Mouse (Mus musculus): ENCODE data around the gene Plaa.
"Not testable (repeated sequence)": the region's sequence is repeated elsewhere in the genome, so short reads cannot be mapped to it uniquely, and the experiment has no call there.

Plaa gene

DNA sequence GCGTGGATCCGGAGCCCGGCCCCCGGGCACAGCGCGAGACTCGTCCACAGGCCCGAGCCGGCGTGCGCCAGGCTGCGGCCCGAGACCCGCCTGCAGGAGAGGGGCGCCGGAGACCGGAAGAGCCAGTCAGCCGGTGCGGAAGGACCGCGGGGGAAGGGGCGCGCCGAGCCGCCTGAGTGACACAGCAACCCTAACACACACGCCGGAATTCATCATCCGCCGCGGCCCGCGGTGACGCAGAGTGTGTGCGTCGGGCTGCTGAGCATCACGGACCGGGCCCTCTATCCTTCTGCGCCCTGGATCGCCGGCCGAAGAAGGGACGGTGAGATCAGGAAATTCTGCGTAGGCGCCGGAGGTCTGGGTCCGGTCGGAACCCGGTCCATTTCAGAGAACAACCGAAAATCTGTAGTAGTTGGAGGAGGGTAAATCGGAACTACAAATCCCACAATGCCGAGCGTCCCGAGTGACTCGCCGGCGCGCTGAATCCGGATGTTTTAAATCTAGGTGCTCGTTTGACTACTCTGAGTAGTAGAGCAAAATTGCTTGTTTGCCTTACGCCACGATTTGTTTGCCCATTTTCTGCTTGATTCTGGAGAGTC, at the start of gene Plaa:
Gene Plaa (minus strand): TSS at position 214 of the 599 bp plus-strand sequence.
- in situ Hi-C loops (cut with MboI; ENCODE audit: unreplicated experiment in 2 of 2): no loop called here

DNA sequence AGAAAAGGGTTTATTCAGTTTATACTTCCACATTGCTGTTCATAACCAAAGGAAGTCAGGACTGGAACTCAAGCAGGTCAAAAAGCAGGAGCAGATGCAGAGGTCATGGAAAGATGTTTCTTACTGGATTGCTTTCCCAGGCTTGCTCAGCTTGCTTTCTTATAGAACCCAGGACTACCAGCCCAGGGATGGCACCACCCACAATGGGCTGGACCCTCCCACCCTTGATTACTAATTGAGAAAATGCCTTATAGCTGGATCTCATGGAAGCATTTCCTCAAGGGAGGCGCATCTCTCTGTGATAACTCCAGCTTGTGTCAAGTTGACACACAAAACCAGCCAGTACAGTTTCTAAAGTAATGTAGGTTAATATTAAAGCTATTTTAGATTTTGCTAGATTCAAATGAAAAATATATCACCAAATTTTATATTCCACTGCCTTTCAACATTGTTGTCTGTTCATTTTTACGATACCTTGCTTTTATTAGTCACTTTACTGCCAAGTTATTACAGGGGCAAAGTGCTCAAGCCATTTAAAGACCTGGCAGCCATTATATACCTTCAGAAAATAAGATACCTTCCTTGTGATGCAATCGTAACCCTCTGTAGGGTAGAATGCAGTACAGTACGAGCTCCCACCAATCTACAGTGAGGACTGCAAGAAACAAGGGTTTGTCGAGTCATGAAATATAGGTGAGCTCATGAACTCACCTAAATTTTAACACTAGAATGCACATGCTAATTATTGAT, 47.6 kb upstream of the Plaa start:
- in situ Hi-C loops (cut with MboI; ENCODE audit: unreplicated experiment in 2 of 2): not testable (repeated sequence)

DNA sequence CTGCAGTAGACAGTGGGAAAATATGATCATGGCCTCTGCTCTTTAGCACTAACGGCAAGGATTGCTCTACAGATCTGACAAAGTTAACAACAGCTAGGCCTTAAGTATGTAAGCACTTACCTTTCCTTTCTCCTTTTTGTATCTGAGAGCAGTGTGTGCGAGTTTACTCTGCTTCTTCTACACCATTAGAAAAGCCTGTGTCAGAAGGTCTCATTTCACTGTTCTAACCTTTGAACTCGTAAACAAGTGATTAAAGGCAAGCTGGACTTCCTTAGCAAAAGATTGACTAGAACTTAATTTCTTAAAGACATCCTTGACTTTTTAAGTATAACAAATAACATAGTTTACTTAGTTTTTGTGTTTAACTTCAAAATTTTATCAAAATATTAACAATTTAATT, 46.9 kb upstream of the Plaa start, which contains the start of gene Lrrc19:
Gene Lrrc19 (minus strand): TSS at position 225 of the 400 bp plus-strand sequence.
- in situ Hi-C loops (cut with MboI; ENCODE audit: unreplicated experiment in 2 of 2): no loop called here

DNA sequence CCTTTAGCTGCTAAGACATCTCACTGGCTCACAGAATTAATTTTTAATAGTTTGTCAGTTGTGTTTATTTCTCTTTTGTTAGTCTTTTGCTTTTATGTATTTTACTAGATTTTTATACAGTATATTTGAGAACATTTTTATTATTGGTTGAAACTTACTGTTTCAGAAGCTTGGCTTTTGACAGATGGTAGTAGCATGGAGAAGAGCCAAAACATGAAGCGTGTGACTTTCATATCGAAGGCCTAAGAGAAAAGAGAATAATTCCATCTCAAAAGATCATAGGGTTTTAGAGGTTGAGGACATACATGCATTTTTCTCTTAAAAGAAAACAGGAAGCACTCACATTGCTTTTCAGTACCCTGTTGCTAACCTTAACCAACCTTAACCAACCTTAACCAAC, 40.1 kb upstream of the Plaa start:
- in situ Hi-C loops (cut with MboI; ENCODE audit: unreplicated experiment in 2 of 2): no loop called here

DNA sequence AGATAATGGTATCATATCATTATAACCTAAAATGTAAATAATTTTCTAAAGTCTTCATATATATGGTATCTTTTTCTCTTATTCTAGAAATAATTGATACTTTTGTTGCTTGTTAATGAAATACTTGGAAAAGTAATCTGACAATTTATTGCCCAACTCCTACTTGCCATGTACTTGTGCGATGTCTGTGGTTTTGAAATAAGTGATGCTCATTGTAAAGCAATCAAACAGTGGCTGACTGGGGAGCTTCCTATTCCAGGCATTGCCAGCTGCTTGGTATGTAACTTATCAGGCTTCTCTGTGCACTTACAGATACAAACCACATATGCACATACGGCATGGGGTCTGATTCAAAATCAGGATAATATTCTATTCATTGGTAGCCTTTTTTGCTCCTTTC, 17.0 kb upstream of the Plaa start:
- in situ Hi-C loops (cut with MboI; ENCODE audit: unreplicated experiment in 2 of 2): no loop called here

DNA sequence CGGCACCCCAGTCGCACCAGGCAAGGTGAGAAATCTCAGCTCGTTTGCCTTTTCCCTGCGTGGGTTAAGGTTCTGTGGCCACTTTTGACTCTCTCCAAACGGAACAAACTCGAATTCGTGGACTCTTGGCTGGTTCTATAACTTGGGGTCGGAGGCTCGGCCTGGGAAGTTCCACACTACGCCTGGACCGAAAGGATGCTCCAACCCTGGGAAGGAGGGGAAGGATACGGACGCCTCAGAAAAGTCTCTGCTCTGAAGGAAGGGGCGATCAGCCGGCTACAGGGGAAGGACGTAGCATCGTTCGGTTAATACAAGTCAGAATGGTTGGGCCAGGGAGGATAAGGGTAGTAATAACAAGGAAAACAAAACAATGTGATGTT, 11.6 kb upstream of the Plaa start:
- in situ Hi-C loops (cut with MboI; ENCODE audit: unreplicated experiment in 2 of 2): no loop called here

DNA sequence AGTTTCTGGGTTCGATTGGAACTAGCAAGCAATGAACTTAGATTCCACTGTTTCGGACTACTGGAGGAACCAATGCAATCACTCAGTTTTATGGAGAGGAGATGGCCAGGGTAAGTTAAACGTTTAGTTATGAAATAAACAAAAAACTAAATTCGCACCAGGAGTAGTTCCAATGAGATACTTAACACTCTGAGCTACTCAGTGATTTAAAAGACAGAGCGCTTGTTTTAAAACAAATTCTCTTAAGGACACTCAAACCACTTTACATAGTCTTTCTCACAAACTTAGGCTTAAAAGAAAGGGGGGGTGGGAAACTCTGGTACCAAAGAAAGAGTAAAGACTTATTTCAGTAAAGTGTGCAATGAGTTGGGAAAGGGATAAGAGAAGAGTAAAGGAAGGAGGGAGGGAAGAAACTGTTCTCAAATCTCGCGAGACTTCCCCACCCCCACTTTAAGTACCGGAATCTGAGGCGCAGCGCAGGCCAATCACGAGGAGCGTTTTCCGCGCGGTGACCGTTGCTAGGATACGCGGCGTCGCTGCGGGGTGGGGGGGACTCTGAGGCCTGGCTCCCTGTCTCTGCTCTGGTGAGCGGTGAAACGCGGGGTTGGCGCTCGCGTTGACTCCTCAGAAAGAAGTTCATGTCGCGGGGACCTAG, 11.1 kb upstream of the Plaa start, which contains the start of gene Ift74:
Gene Ift74 (plus strand): TSS at position 520 of the 655 bp plus-strand sequence.
- in situ Hi-C loops (cut with MboI; ENCODE audit: unreplicated experiment in 2 of 2): no loop called here

DNA sequence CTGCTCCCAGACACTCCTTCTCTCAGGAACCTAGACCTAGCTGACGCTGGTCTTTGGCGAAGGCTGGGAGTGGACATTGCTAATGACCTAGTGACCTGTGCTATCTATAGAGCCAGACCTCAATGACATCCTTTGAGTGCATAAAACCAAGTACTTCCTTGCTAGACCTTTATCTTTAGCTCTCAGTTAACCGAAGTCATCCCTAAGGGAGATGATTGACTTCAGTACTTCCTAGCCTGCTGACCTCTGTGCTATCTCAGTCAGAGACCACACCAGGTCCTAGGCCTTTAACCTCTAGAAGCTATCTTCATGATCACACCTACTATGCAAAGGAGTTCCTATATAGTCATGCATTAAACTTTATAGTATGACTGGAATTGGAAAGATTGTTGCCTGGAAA, 7.3 kb upstream of the Plaa start:
- in situ Hi-C loops (cut with MboI; ENCODE audit: unreplicated experiment in 2 of 2): no loop called here

DNA sequence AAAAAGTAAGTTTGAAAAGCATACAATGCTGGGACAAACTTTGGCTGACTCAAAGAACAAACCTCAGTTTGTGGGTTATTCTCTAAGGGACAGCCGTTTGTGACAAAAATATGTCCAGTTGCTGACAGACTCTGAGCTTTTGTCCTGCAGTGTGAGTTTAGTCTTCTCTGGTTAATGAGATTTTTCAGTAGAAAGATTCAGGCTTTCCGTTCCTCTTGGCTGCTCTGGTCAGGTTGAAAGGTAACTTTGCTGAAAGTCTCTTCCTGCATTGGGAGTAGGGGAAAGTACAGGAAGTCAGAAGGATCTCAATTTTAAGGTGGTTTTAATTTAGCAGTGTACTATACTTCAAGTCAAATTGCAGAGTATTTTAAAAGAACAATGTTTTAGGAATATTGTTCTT, 2.5 kb upstream of the Plaa start:
- in situ Hi-C loops (cut with MboI; ENCODE audit: unreplicated experiment in 2 of 2): no loop called here

DNA sequence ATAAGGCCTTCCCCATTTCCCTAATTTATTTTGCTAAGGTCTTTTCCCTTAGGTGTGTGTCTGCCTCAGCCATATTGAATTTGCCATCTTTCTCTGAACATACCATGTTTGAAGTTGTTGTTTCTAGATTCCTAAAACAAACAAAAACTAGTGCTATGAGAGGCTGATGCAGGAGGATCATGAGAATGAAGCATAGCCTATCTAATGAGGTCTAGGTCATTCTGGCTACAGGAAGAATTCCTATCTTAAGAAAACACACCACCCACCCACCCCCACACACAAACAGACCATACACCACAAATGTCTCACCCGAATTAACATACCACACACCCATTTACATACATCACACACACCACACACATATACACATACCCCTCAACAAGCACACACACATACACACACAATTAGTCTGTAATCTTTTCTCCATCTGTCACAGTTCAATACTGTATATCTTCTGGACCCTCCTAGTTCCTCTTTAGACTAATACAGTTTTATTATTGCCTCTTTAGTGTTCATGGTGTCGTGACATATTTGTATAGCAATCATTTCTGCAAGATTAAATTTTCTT, 1.5 kb upstream of the Plaa start:
- in situ Hi-C loops (cut with MboI; ENCODE audit: unreplicated experiment in 2 of 2): no loop called here

DNA sequence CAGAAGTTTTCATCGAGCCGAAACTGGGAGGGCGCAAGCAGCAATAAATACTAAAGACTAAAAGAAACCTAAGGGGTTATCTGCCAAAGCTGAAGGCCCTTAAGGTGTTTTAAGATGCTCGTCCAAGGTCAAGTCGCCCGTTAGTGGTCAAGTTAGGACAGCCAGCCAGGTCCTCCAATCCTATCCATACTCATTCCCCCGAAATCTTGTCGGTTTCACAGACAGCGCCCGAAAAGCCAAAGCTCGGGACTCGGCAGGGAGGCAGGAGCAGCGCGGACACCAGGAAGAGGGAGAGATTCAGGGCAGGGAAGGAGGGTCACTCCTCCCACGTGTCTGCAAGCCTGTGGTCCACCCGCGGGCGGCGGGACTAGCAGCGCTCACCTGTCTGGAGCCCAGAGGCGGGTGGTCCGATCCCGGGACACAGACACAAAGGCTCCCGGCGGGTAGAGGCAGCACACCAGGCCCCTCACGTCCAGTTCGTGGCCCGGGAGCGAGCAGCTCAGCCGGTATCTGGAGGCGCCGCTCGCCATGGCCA, 481 bp downstream of the Plaa start:
- in situ Hi-C loops (cut with MboI; ENCODE audit: unreplicated experiment in 2 of 2): no loop called here

DNA sequence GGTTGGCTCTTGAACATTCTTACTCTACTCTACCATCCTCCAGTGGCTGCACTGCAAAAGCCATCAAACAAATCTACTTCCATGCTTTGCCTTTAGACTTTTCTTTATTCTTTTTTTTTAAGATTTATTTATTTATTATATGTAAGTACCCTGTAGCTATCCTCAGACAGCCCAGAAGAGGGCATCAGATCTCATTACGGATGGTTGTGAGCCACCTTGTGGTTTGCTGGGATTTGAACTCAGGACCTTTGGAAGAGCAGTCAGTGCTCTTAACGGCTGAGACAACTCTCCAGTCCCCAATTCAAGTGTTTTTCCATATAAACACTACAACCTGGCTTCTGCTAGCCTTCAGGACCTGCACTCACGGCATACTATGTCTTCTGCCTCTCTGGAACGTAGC, 1.6 kb downstream of the Plaa start:
- in situ Hi-C loops (cut with MboI; ENCODE audit: unreplicated experiment in 2 of 2): no loop called here

DNA sequence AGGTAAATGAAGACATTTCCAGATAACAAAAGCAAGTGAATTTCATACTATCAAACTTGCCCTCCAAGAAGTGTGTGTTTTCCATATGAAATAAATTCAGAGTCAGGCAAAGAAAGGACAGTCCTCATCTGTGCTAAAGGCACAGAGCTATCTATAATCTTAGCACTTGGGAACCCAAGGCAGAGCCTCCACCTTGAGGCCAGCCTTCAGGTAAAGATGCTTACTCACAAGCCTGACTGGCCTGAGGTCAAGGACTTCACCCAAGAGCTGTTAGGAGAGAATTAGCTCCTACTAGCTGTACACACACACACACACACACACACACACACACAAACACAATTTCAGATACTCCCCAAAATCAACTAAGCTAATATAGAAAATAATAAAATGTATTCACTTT, 10.3 kb downstream of the Plaa start:
- in situ Hi-C loops (cut with MboI; ENCODE audit: unreplicated experiment in 2 of 2): no loop called here

DNA sequence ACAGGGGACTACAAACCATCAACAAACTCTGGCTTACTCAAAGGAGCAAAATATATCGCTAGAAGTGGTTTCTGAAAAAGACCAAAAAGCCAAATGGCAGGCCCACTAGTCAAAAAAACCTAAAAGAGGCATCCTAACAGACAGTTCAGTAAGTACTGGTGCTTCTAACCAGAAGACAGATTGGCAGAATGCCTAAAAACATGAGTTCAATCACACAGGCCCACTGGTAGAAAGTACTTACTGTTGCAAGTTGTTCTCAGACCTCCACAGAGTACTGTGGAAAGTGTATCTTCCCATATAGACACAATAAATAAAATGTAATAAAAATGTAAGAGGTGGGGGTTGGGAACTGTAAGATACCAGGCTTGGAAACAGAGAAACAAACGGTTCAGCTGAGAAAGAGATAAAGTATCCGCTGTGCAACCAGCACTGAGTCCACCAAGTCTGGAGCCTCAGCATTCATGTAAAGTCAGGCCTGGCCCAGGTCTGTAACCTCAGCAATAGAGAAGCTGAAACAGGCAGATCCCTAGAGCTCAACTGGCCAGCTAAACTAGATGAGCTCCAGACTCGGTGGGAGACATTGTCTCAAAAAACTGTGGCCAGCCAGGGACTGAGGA, 11.2 kb downstream of the Plaa start:
- in situ Hi-C loops (cut with MboI; ENCODE audit: unreplicated experiment in 2 of 2): no loop called here

DNA sequence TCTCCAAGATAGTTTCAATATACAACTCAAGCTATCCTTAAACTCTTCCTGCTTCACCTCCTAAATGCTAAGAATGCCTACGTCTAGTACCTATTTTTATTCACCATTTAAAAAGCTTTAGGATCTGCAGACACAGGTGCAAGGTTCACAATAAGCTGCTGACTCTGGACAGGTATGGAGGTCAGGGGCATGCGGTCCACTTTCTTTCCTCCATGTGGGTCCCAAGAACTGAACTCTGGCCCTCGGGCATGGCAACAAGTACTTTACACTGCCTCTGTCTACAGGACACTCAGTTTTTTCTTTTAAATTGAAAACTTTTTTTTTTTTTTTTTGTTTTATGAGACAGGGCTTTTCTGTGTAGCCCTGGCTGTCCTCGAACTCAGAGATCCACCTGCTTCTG, 30.4 kb downstream of the Plaa start:
- in situ Hi-C loops (cut with MboI; ENCODE audit: unreplicated experiment in 2 of 2): no loop called here

DNA sequence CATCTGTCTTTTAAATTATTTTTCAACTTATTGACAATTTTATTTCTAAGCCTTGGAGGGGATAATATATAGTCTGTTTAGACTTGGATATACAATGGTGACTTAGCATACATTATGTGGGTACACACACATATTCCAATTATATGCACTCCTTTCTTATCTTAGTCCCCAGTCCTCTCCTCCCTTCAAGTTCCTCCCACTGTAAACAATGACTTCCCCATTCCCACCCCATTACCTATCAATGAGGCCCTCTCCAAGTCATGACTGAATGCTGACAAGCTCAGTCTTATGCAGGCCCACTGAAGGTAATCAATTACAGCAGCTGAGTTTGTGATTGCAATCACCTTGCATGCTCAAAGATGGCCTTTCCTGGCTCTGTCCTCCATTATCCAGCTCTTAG, 38.7 kb downstream of the Plaa start:
- in situ Hi-C loops (cut with MboI; ENCODE audit: unreplicated experiment in 2 of 2): no loop called here

DNA sequence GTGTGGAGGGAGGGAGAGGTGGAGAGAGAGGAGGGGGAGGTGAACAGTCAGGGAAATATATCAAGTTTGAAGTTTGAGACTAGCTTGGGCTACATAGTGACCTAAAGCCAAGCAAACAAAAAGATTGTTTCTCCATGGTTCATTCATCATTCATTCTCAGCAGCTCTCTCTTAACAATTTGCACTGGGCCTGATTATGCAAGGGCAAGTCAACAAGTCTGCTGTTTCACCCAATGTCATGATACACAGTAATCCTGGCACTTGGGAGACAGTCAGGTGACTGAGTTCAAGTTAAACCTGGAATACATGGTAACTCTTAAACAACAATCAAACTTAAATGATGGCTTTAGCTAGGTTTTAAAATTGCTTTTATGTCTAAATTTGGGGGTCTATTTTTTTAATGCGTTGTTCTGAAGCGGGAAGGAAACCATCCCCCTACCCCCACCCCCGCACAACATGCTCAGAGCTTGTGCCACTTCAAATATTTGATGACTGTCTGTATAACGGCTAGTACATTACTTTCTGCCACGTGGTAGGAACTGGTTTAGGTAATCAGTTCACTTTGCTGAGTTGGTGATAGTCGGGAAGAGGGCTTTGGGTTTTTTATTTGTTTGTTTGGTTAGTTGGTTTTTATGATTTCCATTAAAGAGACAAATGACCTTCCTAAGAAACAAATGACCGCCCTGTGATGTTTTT, 40.9 kb downstream of the Plaa start:
- in situ Hi-C loops (cut with MboI; ENCODE audit: unreplicated experiment in 2 of 2): no loop called here

DNA sequence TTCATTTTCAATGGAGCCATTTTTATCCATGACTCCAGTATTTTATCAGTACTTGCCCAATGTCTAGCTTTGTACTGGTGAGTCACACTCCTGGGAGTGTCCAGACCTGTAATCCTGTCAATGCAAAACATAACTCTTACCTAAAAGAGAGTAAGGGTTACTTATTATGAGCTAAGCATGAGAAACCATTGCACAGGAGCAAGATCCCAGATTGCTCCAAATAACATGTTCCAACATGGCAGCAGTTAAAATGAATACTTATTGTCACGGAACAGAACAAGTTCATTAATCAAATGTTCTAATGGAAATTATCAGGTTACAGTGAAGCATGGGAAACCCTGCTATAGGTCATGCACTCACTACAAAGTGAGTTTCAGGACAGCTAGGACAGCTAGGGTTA, 42.7 kb downstream of the Plaa start:
- in situ Hi-C loops (cut with MboI; ENCODE audit: unreplicated experiment in 2 of 2): no loop called here

DNA sequence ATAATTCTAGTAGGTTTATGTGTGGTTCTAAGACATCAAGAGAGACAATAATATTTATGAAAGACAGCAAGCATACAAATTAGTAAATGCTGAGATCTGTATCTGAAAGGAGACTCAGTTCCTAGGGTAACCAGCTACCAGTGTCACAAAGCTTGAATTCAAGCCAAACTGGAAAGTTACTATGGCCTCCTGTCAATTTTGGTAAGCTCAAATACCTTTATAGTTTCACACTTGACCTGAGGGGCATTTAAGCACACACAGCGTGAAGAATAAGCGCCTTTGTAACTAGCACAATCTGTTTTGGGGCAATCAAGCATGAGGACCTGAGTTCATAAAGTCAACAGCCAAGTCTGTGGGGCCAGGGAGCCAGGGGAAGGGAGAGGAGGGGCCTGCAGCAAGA, 43.8 kb downstream of the Plaa start:
- in situ Hi-C loops (cut with MboI; ENCODE audit: unreplicated experiment in 2 of 2): no loop called here

DNA sequence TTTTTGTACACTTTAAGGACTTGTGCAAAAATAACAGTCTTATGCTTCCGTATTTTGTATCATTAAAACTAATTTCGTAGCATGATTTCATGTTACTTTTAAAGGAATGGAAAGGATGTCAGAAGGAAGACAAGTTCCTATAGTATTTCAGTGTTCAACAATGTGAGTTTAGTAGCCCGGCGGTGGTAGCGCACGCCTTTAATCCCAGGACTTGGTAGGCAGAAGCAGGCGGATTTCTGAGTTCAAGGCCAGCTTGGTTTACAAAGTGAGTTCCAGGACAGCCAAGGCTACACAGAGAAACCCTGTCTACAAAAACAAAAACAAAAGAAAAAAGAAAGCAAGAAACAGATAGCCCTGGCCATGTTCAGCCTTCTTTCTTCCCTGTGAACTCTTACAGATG, 45.9 kb downstream of the Plaa start:
- in situ Hi-C loops (cut with MboI; ENCODE audit: unreplicated experiment in 2 of 2): no loop called here

All from v-Abl transformed pro-B cells (cell line).